Mouse (Mus musculus): ENCODE data around the gene Ptpn21. TPM values are rescaled to one million over a fixed set of nuclear protein-coding genes. Genes with fewer than 3 reads are reported as not detected.
A peak's percentile ranks its signal among the peaks of the same experiment; 100 is the strongest.

Ptpn21 gene
- total RNA-seq, 4 experiments from 2014 or later, result 35.2 to 44.5 (median 39.7) TPM

DNA sequence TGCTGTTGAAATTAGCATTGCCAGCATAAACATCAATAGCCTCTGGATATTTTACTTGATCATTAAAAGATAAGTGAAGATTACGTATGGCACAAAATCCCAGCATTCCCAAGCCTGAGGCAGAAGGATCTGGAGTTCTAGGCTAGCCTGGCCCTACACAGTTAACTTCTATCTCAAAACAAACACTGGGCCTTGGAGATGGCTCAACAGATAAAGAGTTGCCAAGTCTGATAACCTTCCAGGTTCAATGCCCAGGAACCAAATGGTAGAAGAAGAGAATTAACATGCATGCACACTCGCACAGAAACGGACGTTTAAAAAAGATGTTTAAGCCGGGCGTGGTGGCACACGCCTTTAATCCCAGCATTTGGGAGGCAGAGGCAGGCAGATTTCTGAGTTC lies 13.0 kb downstream of the Ptpn21 start:
- DNase-seq (ENCODE audit: low spot score in 2 of 2), result no peak

- no peak for DNase-seq (ENCODE audit: low spot score in 2 of 2)
Observed at GRCm38 (mm10) chr12:98721030-98721429, 16.2 kb downstream of the Ptpn21 start.

DNA sequence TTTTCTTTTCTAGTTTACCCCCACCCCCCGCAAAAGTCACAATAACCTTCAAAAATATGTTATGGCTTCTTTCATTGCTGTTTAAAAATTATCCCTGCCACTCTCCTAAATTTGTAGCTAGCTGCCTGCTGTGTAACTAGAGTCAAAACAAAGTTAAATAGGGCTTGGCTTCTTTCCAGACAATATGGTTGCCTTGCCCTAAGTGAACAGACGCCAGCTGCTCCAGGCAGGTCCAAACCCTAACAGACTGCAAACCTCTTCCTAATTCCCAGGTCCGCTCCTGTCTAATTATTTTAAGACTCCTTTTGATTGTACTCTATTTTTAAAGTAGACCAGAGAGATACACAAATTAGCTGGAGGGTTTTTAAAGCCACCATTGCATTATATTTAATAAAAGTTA lies 16.6 kb downstream of the Ptpn21 start:
- no peak for DNase-seq (ENCODE audit: low spot score in 2 of 2)

DNA sequence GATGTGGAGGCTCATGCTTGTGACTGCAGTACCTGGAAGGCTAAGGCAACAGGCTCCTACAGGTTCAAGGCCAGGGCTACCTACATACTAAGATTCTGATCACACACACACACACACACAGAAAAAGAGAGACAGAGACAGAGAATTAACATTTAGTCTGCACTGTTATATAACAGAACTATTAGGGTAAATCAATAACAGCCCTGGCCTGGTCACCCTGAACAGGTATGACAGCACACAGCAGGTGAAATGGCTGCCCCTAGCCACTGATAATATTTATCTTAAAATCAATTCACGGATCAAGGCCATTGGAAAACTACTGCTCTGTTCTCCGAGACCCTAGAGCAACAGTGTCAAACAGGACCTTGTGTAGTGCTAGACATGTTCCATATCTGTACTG lies 21.1 kb downstream of the Ptpn21 start:
- no peak for DNase-seq (ENCODE audit: low spot score in 2 of 2)

GRCm38 (mm10) chr12:98714757-98715156 lies 22.4 kb downstream of the Ptpn21 start:
- DNase-seq (ENCODE audit: low spot score in 2 of 2), result no peak

DNA sequence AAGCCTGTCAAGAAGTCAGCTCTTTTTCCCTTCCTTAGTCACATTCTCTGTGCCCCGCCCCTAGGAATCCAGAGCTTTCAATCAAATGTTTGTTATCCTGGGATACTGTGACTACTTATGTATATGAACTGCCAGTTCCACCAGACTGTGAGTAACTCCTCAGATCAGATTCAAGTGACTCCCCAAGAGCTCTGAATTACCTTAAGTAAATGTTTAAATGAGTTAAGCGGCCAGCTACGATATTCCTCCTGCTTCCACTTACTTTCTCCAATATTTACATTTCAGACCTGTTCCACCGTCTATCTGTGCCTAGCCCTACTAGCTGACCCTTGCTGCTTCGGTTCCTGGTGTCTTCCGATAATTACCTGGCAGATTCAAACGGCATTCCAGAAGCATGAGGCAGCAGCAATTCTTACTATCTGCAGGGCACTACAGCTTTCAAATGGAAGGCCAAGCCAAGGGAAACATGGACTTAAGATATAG lies 23.5 kb downstream of the Ptpn21 start:
- DNase-seq (ENCODE audit: low spot score in 2 of 2), result no peak

- no peak for DNase-seq (ENCODE audit: low spot score in 2 of 2)
Observed at GRCm38 (mm10) chr12:98712819-98713218, 24.4 kb downstream of the Ptpn21 start.

DNA sequence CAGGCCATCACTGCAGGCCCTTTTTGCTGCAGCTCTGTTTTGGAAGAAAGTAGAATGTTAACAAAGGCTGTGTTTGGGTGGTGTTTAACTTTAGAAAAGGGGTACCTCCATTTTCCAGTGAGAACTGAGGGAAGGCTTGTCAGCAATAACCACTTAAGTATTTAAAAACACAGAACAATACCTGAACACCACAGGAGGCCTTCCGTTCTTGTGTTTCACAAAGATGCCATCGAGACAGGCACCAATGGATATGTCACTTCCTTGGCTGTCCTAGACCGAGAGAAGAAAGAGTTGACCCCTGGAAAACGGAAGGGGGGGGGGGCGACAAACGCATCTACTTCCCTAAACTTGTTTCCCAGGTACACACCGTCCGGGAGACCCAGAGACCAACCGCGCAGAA lies 33.2 kb downstream of the Ptpn21 start:
- no peak for DNase-seq (ENCODE audit: low spot score in 2 of 2)

DNA sequence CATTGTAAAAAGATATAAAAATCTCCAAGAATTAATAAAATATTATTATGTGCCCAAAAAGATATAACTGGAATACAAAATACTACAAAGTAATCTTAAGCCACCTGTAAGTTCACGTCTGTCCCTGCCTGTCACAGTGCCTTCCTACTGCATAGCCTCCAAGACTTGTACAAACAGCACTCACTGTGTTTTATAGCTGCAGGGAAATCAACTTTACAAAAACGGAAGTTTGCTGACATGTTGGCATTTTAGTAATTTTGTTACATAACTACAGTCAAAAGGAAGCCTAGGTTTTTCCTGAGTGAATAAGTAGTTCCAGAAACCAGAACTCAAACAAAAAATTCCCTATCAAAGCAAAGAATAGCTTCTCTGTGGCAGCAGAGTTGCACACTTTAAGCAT lies 33.7 kb downstream of the Ptpn21 start:
- DNase-seq (ENCODE audit: low spot score in 2 of 2), result no peak

DNA sequence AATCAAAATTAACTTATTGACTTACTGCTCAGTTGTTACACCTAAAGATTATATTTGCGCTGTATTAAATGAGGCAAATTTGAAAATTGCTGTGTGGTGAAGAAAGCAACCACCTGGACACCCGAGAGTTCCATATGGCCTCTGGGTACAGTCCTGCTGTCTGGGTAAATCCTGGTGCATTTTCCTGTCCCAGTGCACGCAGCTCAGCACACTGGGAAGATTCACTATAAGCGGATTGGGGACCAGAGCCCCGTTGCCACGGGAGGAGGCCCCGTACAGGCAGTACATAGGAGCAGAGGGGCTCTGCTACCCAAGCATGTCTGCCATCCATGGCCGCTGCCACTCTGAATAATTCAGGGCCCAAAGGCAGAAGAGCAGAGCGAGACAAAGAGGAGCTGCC lies 35.6 kb downstream of the Ptpn21 start:
- no peak for DNase-seq (ENCODE audit: low spot score in 2 of 2)

GRCm38 (mm10) chr12:98697202-98697601 lies 40.0 kb downstream of the Ptpn21 start:
- no peak for DNase-seq (ENCODE audit: low spot score in 2 of 2)

DNA sequence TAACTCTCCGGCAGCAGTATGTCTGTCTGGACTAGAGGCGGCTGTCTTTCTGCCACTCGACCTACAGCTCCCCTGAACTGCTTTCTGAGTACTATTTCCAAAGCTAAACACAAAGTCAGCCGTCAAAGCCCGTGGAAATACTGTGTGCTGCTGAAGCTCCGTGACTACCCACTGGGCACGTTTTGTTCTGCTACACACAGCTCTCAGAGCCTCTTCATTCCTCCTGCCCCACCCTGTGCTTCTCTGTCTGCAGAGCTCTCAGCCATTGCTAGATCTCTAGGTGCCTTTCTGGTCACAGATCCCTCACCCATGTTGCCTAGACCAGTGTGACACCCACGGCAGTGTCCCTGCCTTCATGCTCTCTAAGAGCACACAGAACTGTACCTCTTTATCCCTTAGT lies 47.0 kb downstream of the Ptpn21 start:
- no peak for DNase-seq (ENCODE audit: low spot score in 2 of 2)

- no peak for DNase-seq (ENCODE audit: low spot score in 2 of 2)
Observed at GRCm38 (mm10) chr12:98683574-98683973, 53.6 kb downstream of the Ptpn21 start.

DNA sequence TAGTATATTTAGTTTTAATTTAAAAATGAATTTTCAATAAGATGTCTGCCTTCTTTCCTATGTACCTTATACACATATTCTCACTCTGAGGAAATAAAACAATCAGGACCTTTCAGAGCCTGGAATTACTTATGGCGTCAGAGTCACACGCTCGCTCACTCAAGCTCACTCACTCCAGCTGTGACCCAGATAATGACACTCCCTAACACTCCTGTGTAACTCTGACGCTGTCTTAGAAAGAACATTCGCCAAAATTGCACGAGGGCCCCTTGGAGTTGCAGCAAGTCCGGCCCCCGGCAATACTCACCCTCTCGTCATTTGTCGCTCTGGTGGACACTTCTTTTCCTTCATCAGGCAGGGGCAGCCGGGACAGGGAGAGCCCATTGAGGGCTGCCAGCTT lies 54.0 kb downstream of the Ptpn21 start:
- no peak for DNase-seq (ENCODE audit: low spot score in 2 of 2)

DNA sequence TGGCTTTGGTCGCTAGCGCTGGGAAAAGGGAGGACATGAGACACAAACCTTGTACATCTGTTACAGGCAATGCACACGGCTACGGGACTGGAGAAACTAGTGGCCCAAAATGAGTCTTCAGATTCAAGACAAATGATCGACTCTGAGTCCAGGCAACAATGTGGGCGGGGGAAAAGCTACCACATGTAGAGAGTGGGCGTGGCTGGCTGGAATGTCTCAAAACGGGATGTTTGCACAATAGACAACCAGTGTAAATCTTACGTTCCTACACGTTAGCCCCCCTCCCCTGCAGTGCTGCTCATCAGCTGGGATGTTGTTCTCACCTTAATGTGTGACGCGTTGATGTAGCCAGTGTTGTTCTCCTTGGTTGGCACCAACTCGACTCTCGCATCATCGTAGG lies 55.0 kb downstream of the Ptpn21 start:
- no peak for DNase-seq (ENCODE audit: low spot score in 2 of 2)

GRCm38 (mm10) chr12:98679906-98680305 lies 57.3 kb downstream of the Ptpn21 start:
- DNase-seq (ENCODE audit: low spot score in 2 of 2), result no peak

GRCm38 (mm10) chr12:98677336-98677735 lies 59.9 kb downstream of the Ptpn21 start:
- DNase-seq (ENCODE audit: low spot score in 2 of 2), result no peak

GRCm38 (mm10) chr12:98676861-98677260 lies 60.3 kb downstream of the Ptpn21 start:
- no peak for DNase-seq (ENCODE audit: low spot score in 2 of 2)

DNA sequence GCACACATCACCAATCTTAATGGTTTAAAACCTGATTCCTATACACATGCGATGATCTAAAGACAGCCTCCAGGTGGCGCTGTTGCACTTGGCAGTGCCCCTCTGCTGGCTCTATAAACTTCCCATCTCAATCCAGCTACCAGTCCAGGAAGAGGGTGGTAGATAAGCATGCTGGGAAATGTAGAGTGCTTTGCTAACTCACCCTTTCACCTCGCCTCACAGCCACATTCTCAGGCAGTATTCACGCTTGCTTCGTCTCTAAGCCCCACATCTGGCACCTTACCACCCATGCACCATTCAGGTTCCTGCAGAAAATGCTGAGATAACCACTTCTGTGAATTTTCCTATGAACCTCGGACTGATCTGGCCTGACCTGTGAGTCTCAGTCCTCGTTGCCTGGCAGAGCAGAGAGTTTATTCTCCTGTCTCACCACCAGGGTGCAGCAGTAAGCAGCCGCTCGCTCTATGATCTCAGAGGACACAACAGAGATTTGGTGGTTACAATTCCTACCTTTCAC lies 62.5 kb downstream of the Ptpn21 start:
- peak; percentile 55 to 60 for DNase-seq (ENCODE audit: low spot score in 2 of 2)

DNA sequence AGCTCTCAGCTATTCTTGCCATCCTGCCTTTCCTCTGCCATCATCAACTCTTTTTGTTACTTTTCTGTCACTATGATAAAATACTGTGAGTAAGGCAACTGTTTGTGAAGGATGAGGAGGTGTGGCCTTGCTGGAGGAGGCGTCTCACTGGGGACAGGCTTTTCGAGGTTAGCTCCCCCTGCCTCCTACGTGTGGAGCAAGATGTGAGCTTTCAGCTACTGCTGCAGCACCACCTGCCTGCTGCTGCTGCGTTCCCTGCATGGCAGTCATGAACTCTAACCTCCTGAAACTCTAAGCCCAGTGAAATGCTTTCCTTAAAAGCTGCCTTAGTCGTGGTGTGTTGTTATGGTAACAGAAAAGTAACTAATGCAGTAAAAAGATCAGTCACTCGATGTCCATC lies 63.3 kb downstream of the Ptpn21 start:
- no peak for DNase-seq (ENCODE audit: low spot score in 2 of 2)

- DNase-seq (ENCODE audit: low spot score in 2 of 2), result peak in 1 of 2 experiments; percentile 1
Observed at GRCm38 (mm10) chr12:98670429-98670828, 66.8 kb downstream of the Ptpn21 start.

- DNase-seq (ENCODE audit: low spot score in 2 of 2), result peak in 1 of 2 experiments; percentile 2
Observed at GRCm38 (mm10) chr12:98669864-98670263, 67.3 kb downstream of the Ptpn21 start.

GRCm38 (mm10) chr12:98669086-98669485 lies 68.1 kb downstream of the Ptpn21 start:
- DNase-seq (ENCODE audit: low spot score in 2 of 2), result peak in 1 of 2 experiments; percentile 0
